ENCODE assay signal across 9 mouse cellular contexts in the genomic region with DNA sequence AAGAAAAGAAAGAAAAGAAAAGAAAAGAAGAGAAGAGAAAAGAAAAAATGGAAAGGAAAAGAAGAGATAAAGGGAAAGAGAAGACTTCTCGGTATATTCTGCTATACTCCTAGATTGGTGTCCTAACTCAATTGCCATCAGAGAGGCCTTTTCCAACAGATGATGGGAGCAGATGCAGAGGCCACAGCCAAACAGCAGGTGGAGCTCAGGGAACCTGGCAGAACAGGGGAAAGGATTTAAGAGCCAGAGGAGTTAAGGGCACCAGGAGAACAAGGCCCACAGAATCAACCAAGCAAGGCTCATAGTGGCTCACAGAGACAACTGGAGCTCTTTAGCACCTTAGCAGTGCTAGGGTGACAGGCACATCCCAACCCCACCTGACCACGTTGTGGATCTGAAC.
DNase-seq lines count a peak whose midpoint lies in the region; ATAC-seq and TF ChIP-seq lines count a peak whose summit lies in the region.
"Had no signal": no experiment of that assay in that cellular context is flagged by ENCODE, and none has a peak within 500 bp of the region (broad histone marks: within the 10 kb centered on the region; RNA-seq: fewer than 3 reads in every experiment).

No protein-coding gene starts in this region.

- H3K36me3 ChIP-seq in forebrain, postnatal 0 days (ENCODE audit: insufficient read depth): no peaks in the 10 kb centered on the region
- H3K36me3 ChIP-seq in forebrain, embryonic 10.5 days (replicated peaks): no peaks in the 10 kb centered on the region
- H3K36me3 ChIP-seq in midbrain, embryonic 13.5 days: no peaks in the 10 kb centered on the region
- H3K36me3 ChIP-seq in midbrain, embryonic 16.5 days (ENCODE audit: control insufficient read depth, insufficient read depth, low read length): no peaks in the 10 kb centered on the region
- H3K36me3 ChIP-seq in thymus, adult 2 months (ENCODE audit: control insufficient read depth, insufficient read depth, low read length): no peaks in the 10 kb centered on the region
- H3K36me3 ChIP-seq in heart, embryonic 11.5 days (ENCODE audit: control insufficient read depth, insufficient read depth, low read length): no peaks in the 10 kb centered on the region
- H3K36me3 ChIP-seq: limb, embryonic 15.5 days had no signal

- WGBS in forebrain, postnatal 0 days: 64% methylated on average over 2 of the region's 2 CpGs
- 69% methylated on average over 2 of the region's 2 CpGs for WGBS in forebrain, embryonic 10.5 days
- WGBS in midbrain, embryonic 13.5 days: 78% methylated on average over 2 of the region's 2 CpGs
- 61% methylated on average over 2 of the region's 2 CpGs for WGBS in midbrain, embryonic 16.5 days
- WGBS in thymus, adult 2 months: 64% methylated on average over 2 of the region's 2 CpGs
- WGBS in heart, embryonic 11.5 days (ENCODE audit: insufficient replicate concordance): 54% methylated on average over 2 of the region's 2 CpGs

- no peak overlapping the region for H3K4me2 ChIP-seq in forebrain, postnatal 0 days (ENCODE audit: low read depth)
- no peak overlapping the region for H3K4me2 ChIP-seq in midbrain, embryonic 13.5 days (replicated peaks)
- H3K4me2 ChIP-seq in midbrain, embryonic 16.5 days (ENCODE audit: low read length): no peak overlapping the region
- no peak overlapping the region for H3K4me2 ChIP-seq in heart, embryonic 11.5 days
- H3K4me2 ChIP-seq: limb, embryonic 15.5 days had no signal

- DNase-seq in forebrain, postnatal 0 days: no peak
- no peak for DNase-seq in forebrain, embryonic 10.5 days (ENCODE audit: extremely low spot score, low spot score)
- DNase-seq in embryo, embryonic 9.5 days (ENCODE audit: extremely low spot score): peak; percentile 17
- peak; percentile 63 for DNase-seq in retina, embryonic 14.5 days (ENCODE audit: low spot score)
- DNase-seq in thymus, adult 2 months: no peak

- peak; percentile 44 for TF ChIP-seq CTCF in forebrain, postnatal 0 days (IDR thresholded peaks at IDR 0.05; ENCODE audit: low read depth)
- TF ChIP-seq CTCF in thymus, adult 2 months (IDR thresholded peaks at IDR 0.05; ENCODE audit: borderline replicate concordance, control insufficient read depth, extremely low read depth, insufficient read depth, low read length, poor library complexity): no peak

- H3K9me3 ChIP-seq in forebrain, postnatal 0 days (ENCODE audit: low read length): no peaks in the 10 kb centered on the region
- no peaks in the 10 kb centered on the region for H3K9me3 ChIP-seq in forebrain, embryonic 10.5 days
- no peaks in the 10 kb centered on the region for H3K9me3 ChIP-seq in midbrain, embryonic 13.5 days
- H3K9me3 ChIP-seq in midbrain, embryonic 16.5 days (replicated peaks; ENCODE audit: control insufficient read depth, low read length, poor library complexity, severe bottlenecking): no peaks in the 10 kb centered on the region
- H3K9me3 ChIP-seq in heart, embryonic 11.5 days (replicated peaks; ENCODE audit: control insufficient read depth, low read length): no peaks in the 10 kb centered on the region
- H3K9me3 ChIP-seq: limb, embryonic 15.5 days had no signal

- no peak overlapping the region for H3K9ac ChIP-seq in forebrain, postnatal 0 days
- H3K9ac ChIP-seq in midbrain, embryonic 13.5 days (replicated peaks): no peak overlapping the region
- H3K9ac ChIP-seq in midbrain, embryonic 16.5 days (ENCODE audit: low read depth, low read length): no peak overlapping the region
- H3K9ac ChIP-seq in heart, embryonic 11.5 days (ENCODE audit: low read depth, low read length): no peak overlapping the region
- H3K9ac ChIP-seq: limb, embryonic 15.5 days had no signal

- no peak for TF ChIP-seq POLR2A in thymus, adult 2 months (IDR thresholded peaks at IDR 0.05; ENCODE audit: control insufficient read depth, extremely low read depth, insufficient read depth, low read length, poor library complexity)

- no peak overlapping the region for H3K27ac ChIP-seq in forebrain, postnatal 0 days (ENCODE audit: low read depth, low read length)
- H3K27ac ChIP-seq in forebrain, embryonic 10.5 days: no peak overlapping the region
- no peak overlapping the region for H3K27ac ChIP-seq in midbrain, embryonic 13.5 days
- no peak overlapping the region for H3K27ac ChIP-seq in midbrain, embryonic 16.5 days (ENCODE audit: low read length)
- no peak overlapping the region for H3K27ac ChIP-seq in thymus, adult 2 months (ENCODE audit: control insufficient read depth, insufficient read depth, low read length)
- H3K27ac ChIP-seq in heart, embryonic 11.5 days (ENCODE audit: low read depth, low read length): no peak overlapping the region
- H3K27ac ChIP-seq: limb, embryonic 15.5 days had no signal

- no peaks in the 10 kb centered on the region for H3K4me1 ChIP-seq in forebrain, postnatal 0 days (ENCODE audit: insufficient read depth)
- H3K4me1 ChIP-seq in forebrain, embryonic 10.5 days: no peaks in the 10 kb centered on the region
- H3K4me1 ChIP-seq in midbrain, embryonic 13.5 days (replicated peaks): no peaks in the 10 kb centered on the region
- H3K4me1 ChIP-seq in midbrain, embryonic 16.5 days (ENCODE audit: control insufficient read depth, insufficient read depth, low read length): no peaks in the 10 kb centered on the region
- no peaks in the 10 kb centered on the region for H3K4me1 ChIP-seq in thymus, adult 2 months (replicated peaks; ENCODE audit: control insufficient read depth, insufficient read depth, low read length)
- no peaks in the 10 kb centered on the region for H3K4me1 ChIP-seq in heart, embryonic 11.5 days (ENCODE audit: control insufficient read depth, insufficient read depth, low read length)
- H3K4me1 ChIP-seq: limb, embryonic 15.5 days had no signal

- ATAC-seq in forebrain, postnatal 0 days: no peak
- ATAC-seq in midbrain, embryonic 13.5 days: 0 out of 2 replicates have a peak, but pooled peaks have one; percentile 37
- no peak for ATAC-seq in midbrain, embryonic 16.5 days
- ATAC-seq in heart, embryonic 11.5 days (replicated peaks; ENCODE audit: insufficient number of reproducible peaks, low FRiP score, low TSS enrichment): no peak

- no peaks in the 10 kb centered on the region for H3K27me3 ChIP-seq in forebrain, postnatal 0 days (ENCODE audit: insufficient read depth, low read length)
- no peaks in the 10 kb centered on the region for H3K27me3 ChIP-seq in forebrain, embryonic 10.5 days (ENCODE audit: poor library complexity, severe bottlenecking)
- H3K27me3 ChIP-seq in midbrain, embryonic 13.5 days: no peaks in the 10 kb centered on the region
- H3K27me3 ChIP-seq in midbrain, embryonic 16.5 days (ENCODE audit: control insufficient read depth, insufficient read depth, low read depth, low read length): no peaks in the 10 kb centered on the region
- H3K27me3 ChIP-seq in thymus, adult 2 months (ENCODE audit: control insufficient read depth, insufficient read depth, low read length): no peaks in the 10 kb centered on the region
- H3K27me3 ChIP-seq in heart, embryonic 11.5 days (ENCODE audit: control insufficient read depth, insufficient read depth, low read length): no peaks in the 10 kb centered on the region
- H3K27me3 ChIP-seq: limb, embryonic 15.5 days had no signal

- no peak overlapping the region for H3K4me3 ChIP-seq in forebrain, postnatal 0 days (ENCODE audit: low read depth, low read length)
- no peak overlapping the region for H3K4me3 ChIP-seq in forebrain, embryonic 10.5 days
- no peak overlapping the region for H3K4me3 ChIP-seq in midbrain, embryonic 13.5 days (replicated peaks)
- H3K4me3 ChIP-seq in midbrain, embryonic 16.5 days (ENCODE audit: low read depth, low read length): no peak overlapping the region
- H3K4me3 ChIP-seq in thymus, adult 2 months (ENCODE audit: control insufficient read depth, insufficient read depth, low read length): no peak overlapping the region
- no peak overlapping the region for H3K4me3 ChIP-seq in heart, embryonic 11.5 days (ENCODE audit: low read depth, low read length)
- H3K4me3 ChIP-seq: limb, embryonic 15.5 days had no signal

Comparison
In these comparisons a context has a peak if more than half of its experiments do, and no peak if none do; other contexts are left out.
1. DNase-seq: peak in embryo, embryonic 9.5 days (single experiment) and retina, embryonic 14.5 days (single experiment); none in forebrain, postnatal 0 days (single experiment), forebrain, embryonic 10.5 days (single experiment) and thymus, adult 2 months (single experiment).